Mouse (Mus musculus) CD4-positive helper T cell, adult 2 months (primary cell): ENCODE measurements around the gene Gdap2.

ENCODE experiments used
- DNase-seq: peaks from one replicate; pipeline ENCODE4 v3.0.0-alpha.2; 2012; ENCODE audit warnings: low read depth, missing footprints, low spot score

Gdap2 gene

GRCm38 (mm10) chr3:100246286-100246825, 84.2 kb downstream of the Gdap2 start:
- no peak for DNase-seq
